Mouse (Mus musculus): ENCODE measurements around the gene Xpo5. TPM values are rescaled to one million over a fixed set of nuclear protein-coding genes. Genes with fewer than 3 reads are reported as not detected.

Xpo5 gene
- polyA plus RNA-seq, 1 experiment, result 4.5 TPM

DNA sequence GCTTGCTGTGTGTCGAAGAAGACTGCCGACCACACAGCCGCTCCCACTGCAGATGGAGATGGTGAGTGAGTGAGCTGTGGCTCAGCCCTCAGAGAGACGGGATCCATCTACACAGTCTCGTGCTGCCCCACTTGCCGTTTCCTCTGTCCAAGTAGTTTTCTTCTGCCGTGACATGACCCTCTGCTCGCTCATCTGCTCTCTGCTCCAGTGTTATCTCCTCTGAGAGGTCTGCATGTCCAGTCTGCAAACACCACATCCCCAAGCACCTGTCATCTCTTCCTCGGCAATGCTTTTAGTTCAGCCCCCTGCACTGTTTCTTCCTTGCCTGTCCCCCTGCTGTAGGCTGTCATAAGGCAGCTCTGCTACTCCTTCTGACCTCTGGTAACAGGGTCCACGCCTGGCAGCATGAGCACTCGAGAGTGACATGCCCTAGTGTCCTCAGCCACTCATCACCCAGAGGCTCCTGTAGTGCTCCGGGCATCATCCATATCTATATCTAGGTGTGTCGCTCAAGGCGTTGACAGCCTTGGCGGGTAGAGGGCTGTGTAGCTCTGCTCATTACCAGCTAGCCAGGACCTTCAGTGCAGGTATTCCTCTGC, 37.0 kb downstream of the Xpo5 start:
- H3K9me3 ChIP-seq, result no peaks in the 10 kb centered on the region
- TF ChIP-seq FLI1 (IDR thresholded peaks at IDR 0.05; ENCODE audit: low read length) (no peak), GATA1 (IDR thresholded peaks at IDR 0.05; ENCODE audit: borderline replicate concordance, low read length) (no peak)
- H3K4me1 ChIP-seq, result peaks cover 39% of the 10 kb centered on the region
- H3K36me3 ChIP-seq (replicated peaks; ENCODE audit: low read length), result peaks cover 91% of the 10 kb centered on the region
- no peak overlapping the region for H3K4me3 ChIP-seq (replicated peaks)
- no peaks in the 10 kb centered on the region for H3K27me3 ChIP-seq (replicated peaks)

DNA sequence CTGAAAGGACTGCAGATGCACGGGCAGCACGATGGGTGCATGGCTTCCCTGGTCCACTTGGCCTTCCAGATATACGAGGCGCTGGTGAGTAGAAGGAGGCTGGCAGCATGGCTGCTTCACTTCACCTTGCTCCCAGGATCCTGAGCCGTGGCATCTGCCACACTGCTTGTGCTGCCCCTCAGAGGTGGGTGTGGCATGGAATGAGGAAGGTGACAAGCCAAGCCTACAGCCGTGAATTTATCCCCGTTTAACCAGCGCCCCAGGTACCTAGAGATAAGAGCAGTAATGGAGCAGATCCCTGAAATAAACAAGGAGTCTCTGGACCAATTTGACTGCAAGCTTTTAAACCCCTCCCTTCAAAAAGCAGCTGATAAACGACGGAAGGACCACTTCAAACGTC, 38.9 kb downstream of the Xpo5 start:
- H3K9me3 ChIP-seq, result no peaks in the 10 kb centered on the region
- TF ChIP-seq FLI1 (IDR thresholded peaks at IDR 0.05; ENCODE audit: low read length), result no peak
- no peak for TF ChIP-seq GATA1 (IDR thresholded peaks at IDR 0.05; ENCODE audit: borderline replicate concordance, low read length)
- peaks cover 48% of the 10 kb centered on the region for H3K4me1 ChIP-seq
- H3K27me3 ChIP-seq (replicated peaks), result no peaks in the 10 kb centered on the region
- H3K4me3 ChIP-seq (replicated peaks), result no peak overlapping the region
- H3K36me3 ChIP-seq (replicated peaks; ENCODE audit: low read length), result peaks cover 98% of the 10 kb centered on the region

DNA sequence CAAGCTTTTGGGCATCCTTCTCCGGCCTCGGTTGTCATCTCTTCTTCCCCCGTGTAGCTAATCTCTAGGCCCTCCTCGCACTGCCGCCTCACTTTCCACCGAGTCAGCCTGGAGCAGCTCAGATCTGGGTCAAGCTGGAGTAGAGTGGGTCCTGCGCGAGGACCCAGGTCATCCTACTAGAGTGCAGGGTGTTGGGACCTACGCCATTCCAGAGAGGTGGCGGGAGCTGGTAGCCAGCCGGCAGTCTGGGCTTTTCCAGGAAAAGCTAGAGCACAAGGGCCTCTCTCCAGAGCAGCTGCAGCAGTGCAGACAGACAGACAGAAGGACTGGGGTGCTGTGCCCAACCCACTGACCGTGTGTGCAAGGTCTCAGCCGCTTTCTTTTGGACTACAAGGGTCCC, 39.7 kb downstream of the Xpo5 start:
- Histone ChIP-seq H3K27me3 (replicated peaks) (no peaks in the 10 kb centered on the region), H3K4me1 (peaks cover 56% of the 10 kb centered on the region), H3K4me3 (replicated peaks) (no peak overlapping the region), H3K36me3 (replicated peaks; ENCODE audit: low read length) (peaks cover 95% of the 10 kb centered on the region), H3K9me3 (no peaks in the 10 kb centered on the region)
- TF ChIP-seq FLI1 (IDR thresholded peaks at IDR 0.05; ENCODE audit: low read length) (no peak), GATA1 (IDR thresholded peaks at IDR 0.05; ENCODE audit: borderline replicate concordance, low read length) (no peak)

DNA sequence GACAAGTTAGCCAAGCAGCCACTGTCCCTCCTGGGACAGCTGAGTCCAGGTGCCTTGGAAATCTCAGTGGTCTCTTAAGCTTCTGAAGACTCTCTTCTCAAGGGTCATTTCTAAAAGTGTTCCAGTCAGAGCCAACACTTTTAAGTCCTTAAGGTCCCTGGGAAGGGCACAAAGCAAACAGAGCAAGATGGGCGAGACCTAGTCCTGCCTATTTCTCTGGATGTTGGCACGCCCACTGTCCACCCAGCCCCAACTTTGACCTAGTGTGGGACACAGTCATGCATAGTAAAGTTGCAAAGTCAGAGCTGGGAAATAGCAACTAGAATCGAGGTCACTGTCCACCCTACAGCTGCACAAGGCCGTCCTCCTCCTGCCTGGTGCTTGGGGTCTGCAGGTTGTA, 40.4 kb downstream of the Xpo5 start:
- peaks cover 88% of the 10 kb centered on the region for H3K36me3 ChIP-seq (replicated peaks; ENCODE audit: low read length)

DNA sequence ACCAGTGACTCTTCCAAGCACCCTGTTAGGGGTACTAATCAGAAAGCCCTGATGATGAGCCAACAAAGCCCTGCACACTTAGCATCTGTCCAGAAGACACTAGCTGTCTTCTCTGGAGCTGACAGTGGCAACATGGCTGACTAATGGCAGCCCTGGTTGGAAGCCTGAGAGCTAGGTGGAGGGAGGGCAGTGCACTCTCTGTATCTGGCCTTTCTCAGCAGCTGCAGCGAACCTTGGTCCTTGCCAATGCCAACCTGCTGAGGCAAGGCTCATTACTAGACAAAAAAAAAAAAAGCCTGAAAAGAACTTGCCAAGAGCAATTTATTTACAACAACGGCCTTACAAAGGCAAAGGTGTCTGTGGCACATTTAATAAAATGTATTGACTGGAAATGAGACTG, 41.0 kb downstream of the Xpo5 start:
- no peak for TF ChIP-seq FLI1 (IDR thresholded peaks at IDR 0.05; ENCODE audit: low read length)
- no peak for TF ChIP-seq GATA1 (IDR thresholded peaks at IDR 0.05; ENCODE audit: borderline replicate concordance, low read length)
- Histone ChIP-seq H3K27me3 (replicated peaks) (no peaks in the 10 kb centered on the region), H3K4me3 (replicated peaks) (no peak overlapping the region), H3K4me1 (peaks cover 55% of the 10 kb centered on the region), H3K36me3 (replicated peaks; ENCODE audit: low read length) (peaks cover 82% of the 10 kb centered on the region), H3K9me3 (no peaks in the 10 kb centered on the region)

More for the DNA sequence above, 40.4 kb downstream of the Xpo5 start:
- Histone ChIP-seq H3K4me1 (peaks cover 56% of the 10 kb centered on the region), H3K4me3 (replicated peaks) (peak overlapping the region; percentile 44), H3K9me3 (no peaks in the 10 kb centered on the region), H3K27me3 (replicated peaks) (no peaks in the 10 kb centered on the region)
- no peak for TF ChIP-seq FLI1 (IDR thresholded peaks at IDR 0.05; ENCODE audit: low read length)
- no peak for TF ChIP-seq GATA1 (IDR thresholded peaks at IDR 0.05; ENCODE audit: borderline replicate concordance, low read length)

DNA sequence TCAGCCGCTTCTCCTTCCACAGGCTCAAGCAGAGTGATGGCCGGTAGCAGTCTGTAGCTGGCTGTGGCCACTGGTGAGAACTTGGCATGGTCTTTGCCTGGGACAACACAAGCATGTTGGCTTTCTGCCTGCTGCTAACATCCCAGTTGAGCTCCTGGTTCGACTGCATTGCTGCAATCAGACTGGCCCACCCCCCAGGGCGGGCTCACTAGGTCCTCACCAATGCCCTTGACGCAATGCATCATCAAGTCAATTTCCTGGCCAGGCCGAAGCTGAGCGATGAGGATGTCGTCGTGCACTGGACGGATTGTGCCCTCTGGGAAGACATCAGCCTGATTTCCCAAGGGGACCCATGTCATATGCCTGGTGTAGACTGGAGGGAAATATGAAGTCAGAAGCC, 42.0 kb downstream of the Xpo5 start:
- no peaks in the 10 kb centered on the region for H3K27me3 ChIP-seq (replicated peaks)
- H3K4me1 ChIP-seq, result peaks cover 64% of the 10 kb centered on the region
- no peaks in the 10 kb centered on the region for H3K9me3 ChIP-seq
- peaks cover 80% of the 10 kb centered on the region for H3K36me3 ChIP-seq (replicated peaks; ENCODE audit: low read length)
- TF ChIP-seq GATA1 (IDR thresholded peaks at IDR 0.05; ENCODE audit: borderline replicate concordance, low read length) (no peak), FLI1 (IDR thresholded peaks at IDR 0.05; ENCODE audit: low read length) (no peak)
- H3K4me3 ChIP-seq (replicated peaks), result no peak overlapping the region

DNA sequence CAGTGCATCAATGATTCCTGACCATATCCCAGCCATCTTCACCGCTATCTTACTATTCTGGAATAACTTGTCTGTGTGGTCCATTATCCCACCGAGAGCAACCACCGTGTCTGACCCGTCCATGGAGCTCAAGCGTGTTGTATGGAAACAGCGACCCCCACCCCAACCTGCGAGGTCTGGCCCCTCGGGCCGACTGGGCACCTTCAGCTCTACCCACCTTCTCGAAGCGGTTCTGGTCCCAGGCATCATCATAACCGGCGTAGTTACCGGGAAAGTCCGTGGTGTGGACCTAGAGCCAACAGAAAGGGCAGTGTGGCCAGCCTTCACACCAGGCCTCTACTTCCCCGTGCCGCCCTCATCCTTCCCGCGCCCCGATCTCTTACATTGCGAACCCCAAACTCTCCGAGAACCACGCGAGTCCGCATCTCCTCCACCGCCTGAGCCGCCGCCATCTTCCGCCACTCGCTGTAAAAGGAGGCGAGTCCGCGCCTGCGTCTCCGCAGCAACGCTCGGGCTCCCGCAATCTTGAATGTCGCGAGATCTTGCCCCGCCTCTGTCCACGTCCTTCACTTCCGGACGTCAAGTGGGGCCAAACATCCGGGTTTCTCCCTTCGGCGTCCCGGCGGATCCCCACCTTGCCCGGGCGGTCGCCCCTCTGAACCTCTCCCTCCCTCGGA, 45.1 kb downstream of the Xpo5 start, which contains the start of the genes Polr1c and Yipf3:
TSS of gene Polr1c (minus strand) at position 543 of the 677 bp plus-strand sequence.
TSS of gene Yipf3 (plus strand) at position 569 of the 677 bp plus-strand sequence.
- Histone ChIP-seq H3K4me1 (peaks cover 70% of the 10 kb centered on the region), H3K4me3 (replicated peaks) (peak within 1 kb of the TSS; percentile 100), H3K9me3 (no peaks in the 10 kb centered on the region), H3K36me3 (replicated peaks; ENCODE audit: low read length) (peaks cover 82% of the 10 kb centered on the region), H3K27me3 (replicated peaks) (no peaks in the 10 kb centered on the region)
- TF ChIP-seq FLI1 (IDR thresholded peaks at IDR 0.05; ENCODE audit: low read length) (peak; percentile 72; the same call in 1 of the 2 replicates), GATA1 (IDR thresholded peaks at IDR 0.05; ENCODE audit: borderline replicate concordance, low read length) (no peak)

DNA sequence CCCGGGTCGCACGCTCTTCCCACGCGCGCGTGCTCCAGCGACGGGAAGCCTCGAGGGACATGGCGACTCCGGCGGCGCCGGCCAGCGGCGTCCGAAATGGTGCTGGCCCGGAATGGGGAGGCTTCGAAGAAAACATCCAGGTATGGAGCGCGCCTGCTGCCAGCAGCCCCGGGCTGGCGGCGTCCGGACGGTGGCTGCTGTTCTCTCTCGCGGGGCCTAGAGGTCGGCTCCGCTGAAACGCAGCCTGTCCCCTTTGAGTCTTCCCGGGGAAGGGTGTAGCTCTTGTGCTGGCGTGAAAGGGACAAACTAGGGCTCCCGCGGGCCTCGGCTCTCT, 45.6 kb downstream of the Xpo5 start:
- Histone ChIP-seq H3K9me3 (no peaks in the 10 kb centered on the region), H3K4me3 (replicated peaks) (peak overlapping the region; percentile 100), H3K36me3 (replicated peaks; ENCODE audit: low read length) (peaks cover 80% of the 10 kb centered on the region), H3K4me1 (peaks cover 69% of the 10 kb centered on the region), H3K27me3 (replicated peaks) (no peaks in the 10 kb centered on the region)
- TF ChIP-seq FLI1 (IDR thresholded peaks at IDR 0.05; ENCODE audit: low read length) (0 out of 2 replicates have a peak, but pooled peaks have one; percentile 2), GATA1 (IDR thresholded peaks at IDR 0.05; ENCODE audit: borderline replicate concordance, low read length) (no peak)

DNA sequence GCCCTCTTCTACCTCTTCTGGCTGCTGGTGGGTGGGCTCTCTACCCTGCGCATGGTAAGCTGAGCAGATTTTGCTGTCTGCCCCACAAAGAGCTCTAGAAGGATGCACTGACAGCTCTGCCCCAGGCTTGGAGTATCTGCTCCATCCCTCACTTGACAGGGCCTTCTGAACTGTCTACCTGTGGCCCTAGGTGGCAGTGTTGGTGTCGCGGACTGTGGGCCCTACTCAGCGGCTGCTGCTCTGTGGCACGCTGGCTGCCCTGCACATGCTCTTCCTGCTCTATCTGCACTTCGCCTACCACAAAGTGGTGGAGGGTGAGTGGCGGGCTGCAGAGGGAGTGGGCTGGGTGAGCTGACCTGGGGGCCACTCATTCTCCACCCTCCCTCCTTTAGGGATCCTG, 48.6 kb downstream of the Xpo5 start:
- H3K4me3 ChIP-seq (replicated peaks), result no peak overlapping the region

More for the DNA sequence above, 48.6 kb downstream of the Xpo5 start:
- TF ChIP-seq FLI1 (IDR thresholded peaks at IDR 0.05; ENCODE audit: low read length) (no peak), GATA1 (IDR thresholded peaks at IDR 0.05; ENCODE audit: borderline replicate concordance, low read length) (no peak)
- Histone ChIP-seq H3K9me3 (no peaks in the 10 kb centered on the region), H3K4me1 (peaks cover 64% of the 10 kb centered on the region), H3K36me3 (replicated peaks; ENCODE audit: low read length) (peaks cover 50% of the 10 kb centered on the region), H3K27me3 (replicated peaks) (peaks cover 23% of the 10 kb centered on the region)

Measured in megakaryocyte, embryonic 14.5 days (primary cell).